Mouse (Mus musculus): ENCODE measurements around the gene Cntd1.
A peak's percentile ranks its signal among the peaks of the same experiment; 100 is the strongest.
"Not testable (repeated sequence)": the region's sequence is repeated elsewhere in the genome, so short reads cannot be mapped to it uniquely, and the experiment has no call there.

The Cntd1 gene

DNA sequence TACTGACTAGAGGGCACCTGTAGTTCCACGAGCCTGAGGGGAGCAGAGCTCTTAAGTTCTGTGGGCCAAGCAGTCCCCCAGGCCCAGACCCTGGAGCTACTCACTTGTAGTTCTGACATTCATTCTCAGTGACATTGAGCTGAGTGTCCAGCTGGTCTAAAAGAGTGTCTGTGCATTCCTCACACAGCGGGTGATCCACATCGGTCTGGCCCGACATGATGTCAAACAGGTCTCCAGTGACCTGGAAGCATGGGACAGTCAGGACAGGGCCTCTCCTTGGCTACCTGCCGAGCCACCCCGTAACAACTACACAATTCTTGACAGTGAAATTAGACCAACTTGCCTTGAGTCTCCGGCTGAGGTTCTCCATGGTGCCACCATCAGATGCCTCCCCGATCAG is 16.4 kb downstream of the Cntd1 start:
- no peak for DNase-seq

DNA sequence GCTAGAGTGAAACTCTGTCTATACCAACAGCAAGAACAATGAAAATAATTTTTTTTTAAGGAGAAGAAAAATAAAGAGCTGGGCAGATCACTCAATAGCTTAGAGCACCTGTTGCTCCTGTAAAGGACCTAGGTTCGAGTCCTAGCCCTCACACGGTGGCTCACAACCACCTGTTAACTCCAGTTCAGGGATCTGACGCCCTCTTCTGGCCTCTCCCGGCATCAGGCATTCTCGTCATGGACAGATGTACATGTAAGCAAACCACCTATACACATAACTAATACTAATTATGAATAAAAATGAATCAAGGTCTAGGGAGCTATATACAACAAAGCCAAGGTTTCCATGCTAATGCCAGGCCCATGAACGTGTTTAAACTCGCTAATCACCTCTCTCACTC is 22.1 kb downstream of the Cntd1 start:
- DNase-seq: no peak

DNA sequence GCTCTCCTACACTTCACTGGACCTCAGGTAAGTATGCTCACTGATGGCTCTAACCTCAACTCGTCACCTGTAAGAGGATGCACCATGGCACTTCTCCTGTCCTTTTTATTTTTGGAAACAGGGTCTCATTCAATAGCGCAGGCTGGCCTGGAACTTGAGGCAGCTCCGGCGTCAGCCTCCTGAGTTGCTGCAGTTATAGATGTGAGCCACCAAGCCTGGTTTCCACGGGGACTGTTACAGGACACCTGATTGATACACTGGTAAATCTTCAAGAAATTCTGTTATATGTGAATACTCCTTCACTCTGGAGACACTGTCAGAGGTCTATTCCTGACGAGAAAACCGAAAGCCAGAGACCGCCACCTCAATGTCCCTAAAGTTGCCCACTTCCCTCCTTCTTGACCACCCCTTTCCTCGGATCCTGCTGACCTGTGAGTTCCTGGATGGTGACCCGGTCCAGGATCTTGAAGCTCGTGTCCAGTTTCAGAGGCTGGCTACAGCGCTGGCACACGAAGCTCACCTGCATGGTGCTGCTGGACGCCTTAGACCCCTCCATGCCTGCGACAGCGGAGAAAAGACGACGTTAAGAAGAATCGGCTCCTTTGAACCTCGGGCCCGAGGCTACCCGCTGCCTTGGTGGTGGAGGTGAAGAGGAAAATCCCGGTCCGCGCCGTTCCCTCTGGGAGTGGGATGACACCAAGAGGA is 22.6 kb downstream of the Cntd1 start:
- no peak for DNase-seq

DNA sequence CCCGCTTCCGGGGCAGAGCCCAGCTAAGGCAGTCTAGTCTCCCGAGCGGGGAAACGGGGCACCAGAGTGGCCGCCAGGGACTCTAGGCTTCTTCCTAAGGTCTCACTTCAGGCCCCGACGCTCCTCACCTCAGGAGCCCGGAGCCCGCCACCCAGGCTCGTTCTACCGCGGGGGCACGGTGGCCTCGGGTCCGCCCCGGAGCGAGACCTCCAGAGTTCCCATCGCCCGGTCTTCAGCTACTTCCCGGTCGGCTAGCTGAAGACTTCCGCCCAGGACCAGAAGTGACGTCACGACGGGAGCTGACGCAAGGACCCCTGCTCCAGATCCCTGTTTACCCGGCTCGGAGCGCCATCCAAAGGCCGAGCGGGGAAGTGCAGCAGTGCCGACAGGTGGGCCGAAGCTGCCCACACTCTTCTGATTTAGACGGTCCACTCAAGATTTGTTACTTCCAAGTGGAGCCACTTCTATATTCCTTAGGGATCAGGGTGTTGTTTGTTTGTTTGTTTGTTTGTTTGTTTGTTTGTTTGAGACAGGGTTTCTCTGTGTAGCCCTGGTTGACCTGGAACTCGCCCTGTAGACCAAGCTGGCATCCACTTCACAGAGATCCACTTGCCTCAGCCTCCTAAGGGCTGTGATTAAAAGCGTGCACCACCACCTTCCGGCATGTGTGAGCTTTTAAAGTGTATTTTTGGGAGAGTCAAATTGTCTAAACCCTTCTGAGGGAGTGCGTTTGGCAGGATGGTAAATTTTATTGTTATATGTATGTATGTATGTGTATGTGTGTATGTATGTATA is 23.4 kb downstream of the Cntd1 start, which contains the start of gene Becn1:
Becn1 (minus strand) TSS at position 283 of the 795 bp plus-strand sequence.
- peak; percentile 97 for DNase-seq

DNA sequence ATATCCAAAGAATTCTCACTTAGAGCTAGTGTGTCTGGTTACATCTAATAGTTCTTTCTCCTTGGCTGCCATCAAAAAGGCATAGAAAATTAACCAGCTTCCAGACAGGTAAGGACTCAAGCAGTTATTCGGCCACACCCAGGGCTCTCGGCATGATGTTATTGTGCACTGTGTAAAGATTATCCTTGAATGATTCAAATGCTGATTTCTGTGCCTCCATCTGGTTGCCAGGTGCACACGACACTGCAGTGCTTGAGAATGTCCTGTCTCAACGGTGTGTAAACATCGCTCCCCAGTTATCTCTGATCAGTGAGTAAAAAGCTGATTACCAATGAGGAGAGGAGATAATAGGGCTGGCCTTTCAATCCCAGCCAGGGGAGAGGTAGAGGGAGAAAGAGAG is 28.9 kb downstream of the Cntd1 start:
- no peak for DNase-seq

DNA sequence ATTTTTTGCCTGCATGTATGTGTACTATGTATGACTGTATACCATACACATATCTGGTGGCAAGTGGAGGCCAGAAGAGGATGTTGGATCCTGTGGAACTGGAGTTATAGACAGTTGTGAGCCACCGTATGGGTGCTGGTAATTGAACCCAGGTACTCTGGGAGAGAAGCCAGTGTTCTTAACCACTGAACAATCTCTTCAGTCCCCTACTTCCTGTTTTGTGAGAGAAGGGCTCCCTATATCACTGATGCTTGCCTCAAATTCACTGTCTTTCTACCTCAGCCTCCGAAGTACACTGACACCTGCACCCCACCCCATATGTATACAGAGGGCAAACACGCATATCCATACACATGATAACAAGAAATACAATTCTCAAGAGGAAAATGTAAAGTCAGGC is 32.3 kb downstream of the Cntd1 start:
- DNase-seq: no peak

DNA sequence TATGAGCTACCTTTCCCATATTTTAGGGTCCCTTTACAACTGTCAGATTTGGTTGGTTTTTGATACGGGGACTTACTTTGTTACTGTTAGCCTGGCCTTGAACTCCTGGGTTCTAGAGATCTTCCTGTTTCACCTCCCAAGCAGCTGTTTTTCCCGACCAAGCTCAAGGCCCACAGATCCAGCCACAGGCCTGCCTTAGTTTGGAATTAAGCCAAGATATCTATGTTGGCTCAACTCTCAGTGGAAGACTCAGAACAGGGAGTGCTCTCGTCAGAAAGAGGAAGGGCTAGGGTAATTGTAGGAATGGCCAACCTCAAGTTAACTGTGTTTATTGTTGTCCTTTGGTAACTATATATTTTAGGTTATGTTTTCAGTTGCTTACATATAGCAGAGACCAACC is 33.3 kb downstream of the Cntd1 start:
- DNase-seq: no peak

DNA sequence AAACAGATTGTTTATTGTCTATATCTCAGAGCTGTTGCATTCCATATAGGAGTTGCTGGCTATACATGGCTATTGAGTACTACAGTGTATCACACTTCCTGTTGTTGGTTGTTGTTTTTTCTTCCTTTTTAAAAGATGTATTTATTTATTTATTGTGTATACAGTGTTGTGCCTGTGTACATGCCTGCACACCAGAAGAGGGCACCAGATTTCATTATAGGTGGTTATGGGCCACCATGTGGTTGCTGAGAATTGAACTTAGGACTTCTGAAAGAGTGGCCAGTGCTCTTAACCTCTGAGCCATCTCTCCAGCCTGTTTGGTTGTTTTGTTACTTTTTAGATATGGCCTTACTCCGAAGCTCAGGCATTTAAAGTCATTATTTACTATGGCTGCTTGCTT is 35.8 kb downstream of the Cntd1 start:
- no peak for DNase-seq

DNA sequence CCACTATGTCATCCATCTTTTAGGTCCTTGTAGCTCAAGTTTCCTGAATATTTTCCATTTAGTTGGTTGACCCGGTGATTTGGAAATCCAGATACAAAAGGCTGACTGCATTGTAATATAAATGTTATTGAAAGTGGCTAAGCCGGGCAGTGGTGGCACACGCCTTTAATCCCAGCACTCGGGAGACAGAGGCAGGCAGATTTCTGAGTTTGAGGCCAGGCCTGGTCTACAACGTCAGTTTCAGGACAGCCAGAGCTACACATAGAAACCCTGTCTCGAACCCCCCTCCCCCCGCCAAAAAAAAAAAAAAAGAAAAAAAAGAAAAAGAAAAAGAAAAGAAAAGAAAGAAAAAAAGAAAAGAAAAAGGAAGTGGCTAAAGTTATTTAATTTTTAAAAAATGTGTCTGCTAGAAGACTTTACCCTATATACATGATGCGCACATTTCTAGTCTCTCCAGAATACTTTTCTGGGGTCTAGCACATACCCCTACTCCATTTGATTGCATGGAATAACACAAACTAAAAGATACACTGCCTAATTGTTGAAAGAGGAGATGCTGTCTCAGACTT is 36.4 kb downstream of the Cntd1 start:
- DNase-seq: no peak

DNA sequence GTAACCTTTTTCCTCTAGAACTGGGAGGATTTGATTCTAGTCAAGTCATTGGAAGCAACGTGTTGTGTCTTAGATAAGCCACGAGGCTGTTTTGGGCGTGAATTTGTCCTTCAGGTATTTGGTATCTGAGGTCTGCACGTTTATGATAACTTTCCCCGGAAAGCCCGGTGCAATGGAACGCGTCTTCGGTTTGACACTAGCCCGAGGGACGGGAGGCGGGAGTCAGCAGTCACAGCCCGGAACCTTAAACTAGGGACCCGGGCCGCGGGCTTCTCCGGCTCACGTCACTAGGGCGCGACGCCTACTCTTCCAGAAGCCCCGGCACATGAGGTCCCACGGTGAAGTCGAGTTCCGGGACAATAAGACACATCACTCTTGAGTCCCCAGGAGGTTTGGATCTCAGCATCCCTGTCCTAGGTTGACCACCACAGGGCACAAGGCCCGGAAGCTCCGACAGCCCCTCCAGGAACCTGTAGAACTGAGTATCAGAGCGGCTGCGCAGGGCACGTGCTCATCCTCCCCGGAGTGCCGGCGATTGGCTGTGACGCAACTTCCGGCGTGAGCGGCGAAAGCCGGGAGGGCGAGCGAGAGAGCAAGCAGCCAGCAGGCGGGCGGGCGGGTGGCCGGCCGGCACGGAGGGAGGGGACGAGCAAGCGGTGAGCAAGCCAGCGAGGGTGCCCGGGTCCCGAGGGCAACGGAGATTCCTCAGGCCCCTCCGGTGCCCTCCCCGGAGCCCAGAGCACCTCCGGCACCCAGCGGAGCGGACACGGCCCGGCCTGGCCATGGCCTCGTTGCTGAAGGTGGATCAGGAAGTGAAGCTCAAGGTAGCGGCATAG is 37.1 kb downstream of the Cntd1 start, which contains the start of gene Psme3:
Psme3 (plus strand) TSS at position 549 of the 836 bp plus-strand sequence.
- DNase-seq: peak; percentile 94

DNA sequence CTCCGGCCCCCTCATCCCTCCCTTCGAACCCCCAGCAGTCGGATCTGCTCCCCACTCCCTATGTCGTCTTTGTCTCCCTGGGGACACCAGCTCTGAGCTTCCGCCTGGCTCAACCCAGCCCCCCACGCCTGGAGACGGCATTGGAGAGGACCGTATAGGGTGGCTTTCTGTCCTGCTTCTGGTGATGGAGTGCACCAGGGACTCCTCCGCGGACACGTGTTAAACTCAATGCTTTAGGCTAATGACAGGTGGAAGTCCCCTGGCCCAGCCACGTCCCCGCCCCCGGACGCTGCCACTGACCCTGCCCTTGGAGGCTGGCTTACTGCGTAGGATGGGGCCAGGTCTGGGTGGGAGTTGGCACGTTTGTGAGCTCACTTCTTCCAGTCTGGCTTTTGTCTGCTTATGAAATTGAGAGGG is 37.7 kb downstream of the Cntd1 start:
- peak; percentile 24 for DNase-seq

DNA sequence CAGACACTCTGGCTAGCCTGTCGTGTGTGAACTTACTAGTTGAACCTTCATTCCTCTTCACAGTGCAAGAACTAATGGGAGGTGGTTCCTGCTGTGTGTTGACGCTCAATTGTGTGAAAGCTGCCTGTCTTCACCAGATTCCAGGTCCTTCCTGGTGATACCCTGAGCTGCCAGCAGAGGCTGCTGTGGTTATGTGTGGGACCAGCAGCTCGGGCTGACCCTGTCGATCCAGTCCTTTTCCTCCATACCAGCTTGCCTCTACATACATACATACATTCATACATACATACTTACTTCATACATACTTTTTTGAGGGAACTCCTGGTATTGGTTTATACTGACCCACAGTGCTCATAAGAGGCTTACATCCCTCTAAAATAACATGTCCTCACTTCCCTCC is 44.8 kb downstream of the Cntd1 start:
- DNase-seq: peak; percentile 88

DNA sequence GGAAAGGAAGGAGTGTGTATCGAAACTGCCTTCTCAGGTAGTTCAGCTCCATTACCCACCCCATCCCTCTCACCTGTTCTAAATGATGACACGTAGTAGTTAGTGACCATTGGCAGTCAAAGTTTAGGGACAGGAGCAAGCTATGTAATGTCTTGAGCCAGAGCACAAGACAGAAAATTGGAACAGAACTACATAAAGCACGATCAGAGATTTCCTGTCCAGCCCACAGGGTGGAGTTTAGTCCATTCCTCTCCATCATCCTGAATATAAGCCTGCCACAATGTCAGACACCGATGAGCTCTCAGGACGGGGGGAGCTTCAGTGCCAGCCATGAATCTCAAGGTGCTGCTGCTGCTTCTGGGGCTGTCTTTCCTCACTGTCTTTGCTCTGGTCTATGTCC is 46.0 kb downstream of the Cntd1 start, which contains the start of gene Aoc2:
Aoc2 (plus strand) TSS at position 301 of the 400 bp plus-strand sequence.
- no peak for DNase-seq

DNA sequence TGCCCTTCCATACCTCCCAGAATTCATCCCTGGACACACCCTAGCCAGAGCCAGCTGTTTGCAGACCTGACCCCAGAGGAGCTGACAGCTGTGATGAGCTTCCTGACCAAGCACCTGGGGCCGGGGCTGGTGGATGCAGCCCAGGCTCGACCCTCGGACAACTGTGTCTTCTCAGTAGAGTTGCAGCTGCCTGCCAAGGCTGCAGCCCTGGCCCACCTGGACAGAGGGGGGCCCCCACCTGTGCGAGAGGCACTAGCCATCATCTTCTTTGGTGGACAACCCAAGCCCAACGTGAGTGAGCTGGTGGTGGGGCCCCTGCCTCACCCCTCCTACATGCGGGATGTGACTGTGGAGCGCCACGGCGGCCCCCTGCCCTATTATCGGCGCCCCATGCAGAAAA is 46.4 kb downstream of the Cntd1 start:
- not testable (repeated sequence) for DNase-seq

DNA sequence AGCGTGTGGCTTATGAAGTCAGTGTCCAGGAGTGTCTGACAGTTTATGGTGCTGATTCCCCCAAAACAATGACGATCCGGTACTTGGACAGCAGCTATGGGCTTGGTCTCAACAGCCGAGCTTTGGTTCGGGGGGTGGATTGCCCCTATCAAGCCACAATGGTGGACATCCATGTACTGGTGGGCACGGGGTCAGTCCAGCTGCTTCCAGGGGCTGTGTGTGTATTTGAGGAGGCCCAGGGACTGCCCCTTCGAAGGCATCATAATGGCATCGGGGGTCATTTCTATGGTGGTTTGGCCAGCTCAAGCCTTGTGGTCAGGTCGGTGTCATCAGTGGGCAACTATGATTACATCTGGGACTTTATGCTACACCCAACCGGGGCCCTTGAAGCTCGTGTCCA is 47.3 kb downstream of the Cntd1 start:
- no peak for DNase-seq

DNA sequence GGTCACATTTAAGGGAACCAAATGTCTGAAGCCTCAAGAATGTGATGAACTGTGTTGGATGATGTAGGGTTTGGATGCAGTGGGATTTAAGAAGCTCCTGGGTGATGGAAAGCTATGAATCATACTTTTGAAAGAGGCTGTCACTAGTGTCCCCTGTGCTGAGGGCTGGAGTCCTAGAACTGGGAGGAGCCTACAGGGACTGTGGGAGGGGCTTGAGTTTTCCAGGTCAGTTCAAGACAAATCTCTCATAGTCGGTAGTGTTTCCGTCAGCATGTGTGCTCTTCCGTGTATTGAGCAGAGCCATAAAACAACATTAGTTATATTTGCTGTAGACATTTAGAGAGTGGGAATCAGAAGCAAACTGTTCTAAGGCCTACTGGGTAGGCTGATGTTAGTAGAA is 48.5 kb downstream of the Cntd1 start:
- DNase-seq: no peak

DNA sequence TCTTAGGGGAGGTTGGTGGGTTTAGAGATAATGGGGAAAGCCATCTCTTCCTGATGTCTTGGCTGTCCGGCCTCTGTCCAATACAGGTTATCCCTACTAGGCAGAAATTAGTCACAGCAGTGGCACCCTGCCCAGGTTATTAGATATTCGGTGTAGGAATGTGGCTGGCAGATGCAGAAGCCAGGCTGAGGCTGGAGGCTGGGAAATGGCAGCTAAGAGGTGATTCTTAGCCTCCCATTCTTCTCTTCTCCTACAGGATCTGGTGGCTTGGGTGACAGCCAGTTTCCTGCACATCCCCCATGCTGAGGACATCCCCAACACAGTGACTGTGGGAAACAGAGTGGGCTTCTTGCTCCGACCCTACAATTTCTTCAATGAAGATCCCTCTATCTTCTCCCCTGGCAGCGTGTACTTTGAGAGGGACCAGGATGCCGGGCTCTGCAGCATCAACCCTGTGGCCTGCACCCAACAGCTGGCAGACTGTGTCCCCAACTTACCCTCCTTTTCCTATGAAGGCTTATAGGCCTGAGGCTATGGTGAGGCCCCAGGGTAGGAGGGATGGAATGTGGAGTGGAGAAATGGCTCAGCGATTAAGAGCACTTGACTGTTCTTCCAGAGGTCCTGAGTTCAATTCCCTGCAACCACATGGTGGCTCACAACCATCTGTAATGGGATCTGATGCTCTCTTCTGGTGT is 50.3 kb downstream of the Cntd1 start:
- peak; percentile 46 for DNase-seq

DNA sequence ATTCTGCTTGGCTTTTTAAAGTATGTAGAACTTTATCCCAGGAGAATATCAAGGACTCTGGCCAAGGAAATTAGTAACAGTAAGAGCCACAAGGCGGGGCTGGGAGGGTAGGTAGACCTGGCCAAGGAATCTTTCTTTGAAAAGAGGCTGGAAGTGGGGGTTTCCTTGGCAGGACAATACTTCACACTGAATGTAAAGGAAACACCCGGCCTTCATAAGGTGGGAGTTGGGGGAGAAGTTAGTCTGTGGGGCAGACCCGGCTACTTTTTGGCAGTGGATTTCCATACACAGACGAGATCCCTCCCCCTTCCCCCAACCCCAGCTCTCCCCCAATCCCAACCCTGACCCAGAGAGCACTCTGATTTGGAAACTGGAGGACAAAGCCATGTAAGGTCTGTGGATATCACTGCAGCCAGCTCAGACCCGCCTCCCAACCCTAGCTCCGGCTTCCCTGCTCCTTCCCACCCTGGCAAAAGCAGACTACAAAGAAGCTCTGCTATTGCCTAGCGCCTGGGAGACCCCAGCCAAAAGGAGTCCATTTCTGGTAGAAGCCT is 51.6 kb downstream of the Cntd1 start, which contains the start of gene Aoc3:
Aoc3 (plus strand) TSS at position 235 of the 554 bp plus-strand sequence.
- DNase-seq: no peak

DNA sequence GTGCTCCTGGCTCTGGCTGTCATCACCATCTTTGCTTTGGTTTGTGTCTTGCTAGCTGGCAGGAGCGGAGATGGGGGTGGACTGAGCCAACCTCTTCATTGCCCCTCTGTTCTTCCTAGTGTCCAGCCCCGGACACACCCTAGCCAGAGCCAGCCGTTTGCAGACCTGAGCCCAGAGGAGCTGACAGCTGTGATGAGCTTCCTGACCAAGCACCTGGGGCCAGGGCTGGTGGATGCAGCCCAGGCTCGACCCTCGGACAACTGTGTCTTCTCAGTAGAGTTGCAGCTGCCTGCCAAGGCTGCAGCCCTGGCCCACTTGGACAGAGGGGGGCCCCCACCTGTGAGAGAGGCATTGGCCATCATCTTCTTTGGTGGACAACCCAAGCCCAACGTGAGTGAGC is 52.1 kb downstream of the Cntd1 start:
- not testable (repeated sequence) for DNase-seq

DNA sequence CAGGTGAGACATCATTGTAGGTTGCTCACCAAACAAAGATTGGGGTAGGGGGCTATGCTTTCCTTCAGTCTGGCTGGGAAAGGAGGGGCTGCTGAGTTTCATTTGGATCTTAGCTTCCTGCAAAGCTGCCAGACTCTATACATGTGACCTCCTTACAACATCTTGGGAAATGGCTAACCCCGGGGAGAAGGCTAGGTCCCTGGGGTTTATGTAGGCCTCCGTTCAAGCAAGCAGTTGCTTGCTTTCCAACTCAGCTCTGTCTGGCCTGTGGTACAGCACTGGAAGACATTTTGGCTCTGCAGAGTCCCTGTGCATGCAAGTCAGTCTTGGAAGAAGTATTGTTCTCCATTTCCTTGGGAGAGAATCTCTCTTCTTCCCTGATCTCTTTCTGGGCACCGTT is 53.7 kb downstream of the Cntd1 start:
- DNase-seq: no peak

DNA sequence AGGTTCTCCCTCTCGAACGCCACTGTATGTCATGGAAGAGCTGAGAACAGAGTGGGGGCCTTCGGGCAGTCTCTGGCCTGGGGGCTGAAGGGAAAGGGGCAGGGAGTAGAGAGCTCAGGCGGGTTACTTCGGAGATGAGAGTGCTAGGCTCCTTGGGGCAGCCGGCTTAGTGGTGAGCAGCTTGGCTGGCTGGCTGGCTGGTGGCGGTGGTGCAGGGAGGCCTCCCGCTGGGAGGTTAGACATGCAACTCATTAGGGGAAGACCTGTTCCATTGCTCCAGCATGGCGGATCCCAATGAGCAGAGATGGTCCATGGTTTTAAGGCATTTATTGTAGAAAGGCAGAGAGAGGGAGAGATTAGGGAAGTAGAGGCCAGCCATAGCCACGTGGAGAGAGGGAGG is 55.2 kb downstream of the Cntd1 start:
- no peak for DNase-seq

DNA sequence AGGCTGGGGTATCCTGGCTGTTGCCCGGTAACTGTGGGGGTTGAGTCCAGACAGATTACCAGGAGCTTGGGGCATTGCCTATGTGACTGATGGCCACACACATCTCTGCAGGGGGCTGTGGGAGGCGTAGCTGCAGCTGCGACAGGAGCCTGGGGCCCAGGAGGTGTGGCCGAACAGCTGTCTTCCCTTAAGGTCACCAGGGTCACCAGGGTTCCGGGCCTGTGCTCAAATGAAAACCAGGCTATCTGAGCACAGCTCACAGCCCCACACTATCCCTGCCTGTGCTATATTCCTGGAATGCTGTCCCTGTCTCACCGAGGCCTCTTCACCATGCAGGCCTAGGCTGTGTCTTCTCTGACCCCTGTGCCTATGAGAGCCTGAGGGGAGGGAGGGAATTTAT is 55.7 kb downstream of the Cntd1 start:
- no peak for DNase-seq

Measured in kidney, adult 9 months (tissue).